Mouse (Mus musculus) heart, adult 18-20 months (tissue): ENCODE measurements at regions not wholly inside any gene's neighbourhood (a gene's known extent, or its start where the extent isn't known, plus 50 kb on each side); places are given as distances from the start of the nearest gene placed in this dataset.
"Not testable (repeated sequence)": the region's sequence is repeated elsewhere in the genome, so short reads cannot be mapped to it uniquely, and the experiment has no call there.

ENCODE experiments used
- DNase-seq, 2 experiments: peaks; one replicate each; pipeline ENCODE4 v3.0.0; 2021 to 2022; ENCODE audit warnings: mixed read lengths in 1 of 2

GRCm38 (mm10) chr16:19024010-19024532 is 147.2 kb downstream of the Hira start:
- DNase-seq = no peak

GRCm38 (mm10) chr16:19025227-19025932 is 148.5 kb downstream of the Hira start:
- no peak for DNase-seq

- DNase-seq = no peak
Measured at GRCm38 (mm10) chr16:19027096-19027495, 150.3 kb downstream of the Hira start.

GRCm38 (mm10) chr16:19032582-19032981 is 155.7 kb downstream of the Hira start:
- DNase-seq = no peak

- DNase-seq = no peak
Measured at GRCm38 (mm10) chr16:19035781-19036180, 158.9 kb downstream of the Hira start.

GRCm38 (mm10) chr16:19037681-19038080 is 160.8 kb downstream of the Hira start:
- DNase-seq = no peak

GRCm38 (mm10) chr16:19052791-19053190 is 176.0 kb downstream of the Hira start:
- DNase-seq = peak in 1 of 2 experiments; percentile 13

- DNase-seq = no peak
Measured at GRCm38 (mm10) chr16:19060343-19060742, 183.5 kb downstream of the Hira start.

- DNase-seq = no peak
Measured at GRCm38 (mm10) chr16:19061796-19062195, 185.0 kb downstream of the Hira start.

- no peak for DNase-seq
Measured at GRCm38 (mm10) chr16:19062557-19063400, 185.9 kb downstream of the Hira start.

- no peak for DNase-seq
Measured at GRCm38 (mm10) chr16:19063401-19063762, 186.5 kb downstream of the Hira start.

GRCm38 (mm10) chr16:19064397-19064796 is 187.6 kb downstream of the Hira start:
- no peak for DNase-seq

- DNase-seq = no peak
Measured at GRCm38 (mm10) chr16:19065543-19066141, 188.8 kb downstream of the Hira start.

- no peak for DNase-seq
Measured at GRCm38 (mm10) chr16:19066700-19067310, 190.0 kb downstream of the Hira start.

GRCm38 (mm10) chr16:19083503-19083902 is 206.7 kb downstream of the Hira start:
- DNase-seq = not testable (repeated sequence)

GRCm38 (mm10) chr16:19087914-19088313 is 211.1 kb downstream of the Hira start:
- DNase-seq = no peak
